Mouse (Mus musculus) liver, adult 2 months (tissue): Measurements from ENCODE around the gene Rita1. TPM values are rescaled to one million over a fixed set of nuclear protein-coding genes. Genes with fewer than 3 reads are reported as not detected.

Experiments used
- DNase-seq: peaks from one replicate; pipeline ENCODE4 v3.0.0-alpha.2; 2011; ENCODE audit warnings: low read depth, low spot score; ENCODE audit errors: extremely low read depth
- H3K27ac ChIP-seq: fragments of 200-500 bp; replicated peaks from 2 replicates; pipeline ENCODE4 v1.5.1; 2012; ENCODE audit warnings: low read depth, mild to moderate bottlenecking, control low read depth, inconsistent platforms, low read length; ENCODE audit not compliant: insufficient read depth
- H3K27me3 ChIP-seq: fragments of 200-500 bp; 2 replicates; pipeline ENCODE4 v1.6.1; 2012; ENCODE audit warnings: mild to moderate bottlenecking, moderate library complexity, low read length, inconsistent platforms; ENCODE audit not compliant: control insufficient read depth, insufficient read depth
- H3K36me3 ChIP-seq: fragments of 200-500 bp; 2 replicates; pipeline ENCODE4 v1.6.1; 2012; ENCODE audit warnings: low read length, inconsistent platforms; ENCODE audit not compliant: control insufficient read depth, insufficient read depth
- H3K4me1 ChIP-seq: fragments of 200-500 bp; 2 replicates; pipeline ENCODE4 v1.6.1; 2011; ENCODE audit warnings: low read length; ENCODE audit not compliant: control insufficient read depth, insufficient read depth
- H3K4me3 ChIP-seq: fragments of 200-500 bp; 2 replicates; pipeline ENCODE4 v1.5.1; 2011; ENCODE audit warnings: low read depth, mild to moderate bottlenecking, control low read depth, low read length, moderate library complexity; ENCODE audit not compliant: insufficient read depth
- H3K79me2 ChIP-seq: fragments of 200-500 bp; 2 replicates; pipeline ENCODE4 v1.6.1; 2012; ENCODE audit warnings: inconsistent platforms, mild to moderate bottlenecking, low read length, moderate library complexity; ENCODE audit not compliant: control insufficient read depth, insufficient read depth
- H3K9ac ChIP-seq: fragments of 200-500 bp; 2 replicates; pipeline ENCODE4 v1.6.1; 2012; ENCODE audit warnings: low read depth, mild to moderate bottlenecking, control low read depth, inconsistent platforms, low read length
- CTCF ChIP-seq: fragments of 200-500 bp; IDR thresholded peaks from 2 replicates; pipeline ENCODE4 v1.5.1; 2011; ENCODE audit warnings: low read depth, low read length, control low read depth
- POLR2A ChIP-seq: fragments of 200-500 bp; IDR thresholded peaks from 2 replicates; pipeline ENCODE4 v1.6.1; 2011; ENCODE audit warnings: low read length, control low read depth; ENCODE audit not compliant: insufficient read depth; ENCODE audit errors: extremely low read depth
- WGBS: fragments of 180-500 bp; shearing (Covaris S2); methylation state at CpG from one replicate; pipeline ENCODE4 v1.1.7; 2018; 5-methylcytosine and 5-hydroxymethylcytosine counted together
- polyA plus RNA-seq: library from polyadenylated mRNA; depleted of rRNA; stranded (reverse); fragments of >200 nt; gene quantifications from 2 replicates; pipeline ENCODE4 v1.2.3, GENCODE M21; 2012
- total RNA-seq: library from RNA; depleted of rRNA; stranded (reverse); fragments of >200 nt; gene quantifications from 2 replicates; pipeline ENCODE4 v1.2.3, GENCODE M21; 2014

Rita1 gene
- total and polyA plus RNA-seq, 2 experiments: 5.9 to 9.1 TPM

- no peak for TF ChIP-seq POLR2A
- TF ChIP-seq CTCF: no peak
- Histone ChIP-seq H3K79me2 (peaks cover 16% of the 10 kb centered on the region), H3K27me3 (no peaks in the 10 kb centered on the region), H3K9ac (no peak overlapping the region), H3K4me3 (no peak overlapping the region), H3K27ac (no peak overlapping the region), H3K36me3 (peaks cover 21% of the 10 kb centered on the region), H3K4me1 (peaks cover 17% of the 10 kb centered on the region)
- DNase-seq: no peak
- 67% methylated on average over 15 of the region's 15 CpGs for WGBS
These were observed 27.4 kb downstream of the Rita1 start for GRCm38 (mm10) chr5:120584968-120585367.

DNA sequence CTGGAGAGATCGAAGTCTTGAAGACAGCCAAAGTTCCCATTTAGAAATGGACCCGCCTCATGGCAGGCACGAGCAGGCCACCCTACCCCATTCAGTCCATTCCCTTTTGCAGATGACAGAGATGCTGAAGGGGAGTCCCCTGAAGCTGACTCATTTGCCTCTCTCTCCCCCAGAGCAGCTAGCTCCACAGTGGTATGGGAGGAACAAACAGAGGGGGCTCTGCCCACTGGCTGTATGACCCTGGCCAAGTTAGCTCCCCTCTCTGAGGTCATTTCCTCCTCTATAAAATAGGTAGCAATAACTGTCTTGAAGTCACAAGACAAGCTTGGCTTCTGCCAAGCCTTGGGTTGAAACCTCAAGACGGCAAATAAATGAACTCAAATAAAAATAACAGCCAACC lies 28.9 kb downstream of the Rita1 start:
- no peak overlapping the region for H3K27ac ChIP-seq
- H3K4me1 ChIP-seq: peaks cover 27% of the 10 kb centered on the region
- no peaks in the 10 kb centered on the region for H3K27me3 ChIP-seq
- no peak for TF ChIP-seq POLR2A
- TF ChIP-seq CTCF: no peak
- no peak overlapping the region for H3K4me3 ChIP-seq
- no peak for DNase-seq
- H3K36me3 ChIP-seq: peaks cover 21% of the 10 kb centered on the region
- H3K79me2 ChIP-seq: peaks cover 23% of the 10 kb centered on the region
- WGBS: 95% methylated on average over 4 of the region's 4 CpGs
- no peak overlapping the region for H3K9ac ChIP-seq

DNA sequence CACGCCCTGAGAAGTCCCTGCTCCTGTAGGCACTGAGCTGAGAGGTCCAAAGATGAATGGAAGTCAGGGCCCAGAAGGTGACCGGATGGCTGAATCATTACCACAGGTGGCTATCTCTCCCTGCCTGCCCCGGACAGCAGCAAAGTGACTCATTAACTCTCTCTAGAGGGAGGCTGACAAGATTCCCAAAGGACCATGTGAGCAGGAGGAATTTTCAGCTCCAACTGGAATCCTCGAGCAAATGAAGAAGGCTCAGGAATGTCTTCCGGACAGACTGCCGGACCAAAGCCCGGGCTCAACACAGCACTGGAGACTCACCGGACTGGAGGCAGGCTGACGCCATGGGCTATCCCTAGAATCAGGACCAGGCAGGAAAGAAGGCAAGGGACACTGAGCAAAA lies 30.4 kb downstream of the Rita1 start:
- no peak for DNase-seq
- TF ChIP-seq POLR2A: no peak
- TF ChIP-seq CTCF: no peak
- 82% methylated on average over 9 of the region's 9 CpGs for WGBS
- no peak overlapping the region for H3K27ac ChIP-seq
- H3K36me3 ChIP-seq: peaks cover 21% of the 10 kb centered on the region
- H3K27me3 ChIP-seq: no peaks in the 10 kb centered on the region
- peaks cover 29% of the 10 kb centered on the region for H3K79me2 ChIP-seq
- no peak overlapping the region for H3K9ac ChIP-seq
- H3K4me1 ChIP-seq: peaks cover 27% of the 10 kb centered on the region
- no peak overlapping the region for H3K4me3 ChIP-seq

- Histone ChIP-seq H3K79me2 (peaks cover 34% of the 10 kb centered on the region), H3K27ac (no peak overlapping the region), H3K9ac (peak overlapping the region; percentile 30; the same call in 1 of the 2 replicates), H3K27me3 (no peaks in the 10 kb centered on the region), H3K36me3 (peaks cover 20% of the 10 kb centered on the region), H3K4me3 (no peak overlapping the region), H3K4me1 (peaks cover 24% of the 10 kb centered on the region)
- WGBS: 89% methylated on average over 26 of the region's 26 CpGs
- DNase-seq: no peak
- TF ChIP-seq CTCF (no peak), POLR2A (no peak)
These were observed 32.3 kb downstream of the Rita1 start for GRCm38 (mm10) chr5:120579898-120580626.

GRCm38 (mm10) chr5:120579211-120579897 lies 33.0 kb downstream of the Rita1 start:
- WGBS: 31% methylated on average over 26 of the region's 26 CpGs
- peak overlapping the region; percentile 55 for H3K27ac ChIP-seq
- peak overlapping the region; percentile 30; the same call in 1 of the 2 replicates for H3K9ac ChIP-seq
- H3K27me3 ChIP-seq: no peaks in the 10 kb centered on the region
- peaks cover 34% of the 10 kb centered on the region for H3K79me2 ChIP-seq
- no peak overlapping the region for H3K4me3 ChIP-seq
- DNase-seq: peak; percentile 65
- TF ChIP-seq CTCF (no peak), POLR2A (no peak)
- peaks cover 24% of the 10 kb centered on the region for H3K4me1 ChIP-seq
- peaks cover 14% of the 10 kb centered on the region for H3K36me3 ChIP-seq

DNA sequence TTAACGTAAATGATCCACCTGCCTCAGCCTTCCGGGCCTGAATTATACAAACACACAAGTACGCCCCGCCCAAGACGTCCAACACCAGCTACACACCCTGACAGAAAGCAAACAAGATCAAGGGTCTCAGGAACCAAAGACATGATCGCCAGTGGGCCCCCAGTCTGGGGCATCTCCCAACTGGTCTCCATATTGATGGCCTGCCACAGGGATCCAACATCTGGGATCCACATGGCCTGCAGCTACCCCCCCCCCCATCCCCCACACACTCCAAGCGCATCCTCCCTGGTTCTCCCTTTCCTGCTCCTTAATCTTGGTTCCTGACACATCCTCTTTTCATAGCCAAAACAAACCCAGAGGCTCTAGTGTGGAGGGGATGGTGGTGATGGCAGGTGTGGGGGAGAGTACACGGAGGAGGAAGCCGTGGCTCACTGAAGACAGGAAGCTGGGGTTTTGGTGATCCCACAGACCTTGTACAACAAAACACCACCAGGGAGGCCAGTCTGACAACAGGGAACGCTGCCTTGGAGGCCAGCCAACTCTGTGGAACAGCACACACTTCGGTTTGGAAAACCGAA lies 33.8 kb downstream of the Rita1 start:
- WGBS: 49% methylated on average over 12 of the region's 12 CpGs
- H3K9ac ChIP-seq: no peak overlapping the region
- TF ChIP-seq POLR2A (no peak), CTCF (no peak)
- H3K36me3 ChIP-seq: peaks cover 11% of the 10 kb centered on the region
- DNase-seq: peak; percentile 32
- H3K79me2 ChIP-seq: peaks cover 37% of the 10 kb centered on the region
- H3K4me1 ChIP-seq: peaks cover 24% of the 10 kb centered on the region
- H3K4me3 ChIP-seq: no peak overlapping the region
- no peaks in the 10 kb centered on the region for H3K27me3 ChIP-seq
- no peak overlapping the region for H3K27ac ChIP-seq
